Comparison of ENCODE assay signal across 8 mouse cellular contexts in genomic region chr13:8202681-8203476, GRCm38 (mm10). TPM values are rescaled to one million over a fixed set of nuclear protein-coding genes. Genes with fewer than 3 reads are reported as not detected.
DNase-seq lines count a peak whose midpoint lies in the region; ATAC-seq and TF ChIP-seq lines count a peak whose summit lies in the region.
"Had no signal": no experiment of that assay in that cellular context is flagged by ENCODE, and none has a peak within 500 bp of the region (broad histone marks: within the 10 kb centered on the region; RNA-seq: fewer than 3 reads in every experiment).

Adarb2 (plus strand) TSS chr13:8202866.

- H3K4me3 ChIP-seq in E14TG2a.4 (replicated peaks; ENCODE audit: low read length): peak within 1 kb of the TSS; percentile 62
- H3K4me3 ChIP-seq in ES-Bruce4 (ENCODE audit: low read depth, low read length): peak within 1 kb of the TSS; percentile 55
- H3K4me3 ChIP-seq in embryonic facial prominence, embryonic 10.5 days: peak within 1 kb of the TSS; percentile 64
- peak within 1 kb of the TSS; percentile 41 for H3K4me3 ChIP-seq in hindbrain, embryonic 14.5 days (replicated peaks; ENCODE audit: low read length)
- H3K4me3 ChIP-seq in limb, embryonic 13.5 days: peak within 1 kb of the TSS; percentile 45
- H3K4me3 ChIP-seq: erythroblast, embryonic 14.5 days had no signal

- H3K36me3 ChIP-seq in E14TG2a.4 (ENCODE audit: insufficient read depth, low read length) (no peaks in the 10 kb centered on the region), ES-Bruce4 (ENCODE audit: control insufficient read depth, insufficient read depth, low read length, poor library complexity, severe bottlenecking) (no peaks in the 10 kb centered on the region)
- no peaks in the 10 kb centered on the region for H3K36me3 ChIP-seq in embryonic facial prominence, embryonic 10.5 days (replicated peaks)
- no peaks in the 10 kb centered on the region for H3K36me3 ChIP-seq in hindbrain, embryonic 14.5 days (replicated peaks; ENCODE audit: control insufficient read depth, insufficient read depth)
- H3K36me3 ChIP-seq in limb, embryonic 13.5 days: no peaks in the 10 kb centered on the region

- H3K9me3 ChIP-seq in E14TG2a.4 (ENCODE audit: low read length) (no peaks in the 10 kb centered on the region), ES-Bruce4 (replicated peaks; ENCODE audit: control insufficient read depth, insufficient read depth, low read length, poor library complexity, severe bottlenecking) (no peaks in the 10 kb centered on the region)
- no peaks in the 10 kb centered on the region for H3K9me3 ChIP-seq in embryonic facial prominence, embryonic 10.5 days
- no peaks in the 10 kb centered on the region for H3K9me3 ChIP-seq in hindbrain, embryonic 14.5 days (ENCODE audit: control insufficient read depth, low read length)
- no peaks in the 10 kb centered on the region for H3K9me3 ChIP-seq in limb, embryonic 13.5 days

- no peak for TF ChIP-seq CTCF in E14TG2a.4 (conservative IDR thresholded peaks at IDR 0.05; ENCODE audit: low read length)
- no peak for TF ChIP-seq CTCF in ES-Bruce4 (IDR thresholded peaks at IDR 0.05; ENCODE audit: low read depth, low read length)

- H3K4me2 ChIP-seq in hindbrain, embryonic 14.5 days (replicated peaks): peak within 1 kb of the TSS; percentile 75
- H3K4me2 ChIP-seq in limb, embryonic 13.5 days (replicated peaks): peak within 1 kb of the TSS; percentile 73

- H3K9ac ChIP-seq in ES-Bruce4 (ENCODE audit: low read depth, poor library complexity, severe bottlenecking): no peak within 1 kb of the TSS
- H3K9ac ChIP-seq in hindbrain, embryonic 14.5 days: peak within 1 kb of the TSS; percentile 55
- peak within 1 kb of the TSS; percentile 60 for H3K9ac ChIP-seq in limb, embryonic 13.5 days

- no peak for TF ChIP-seq POLR2A in ES-Bruce4 (IDR thresholded peaks at IDR 0.05; ENCODE audit: insufficient read depth, low read length)

- peak; percentile 68 for DNase-seq in embryonic facial prominence, embryonic 10.5 days (ENCODE audit: low spot score)
- peak; percentile 86 for DNase-seq in hindbrain, embryonic 14.5 days (ENCODE audit: low spot score)
- DNase-seq in right cerebral cortex, postnatal 10 days (ENCODE audit: low spot score in 2 of 2): peak; percentile 81 to 86
- no peak for DNase-seq in testis, postnatal 10 days (ENCODE audit: low spot score)

- H3K4me1 ChIP-seq in E14TG2a.4 (replicated peaks; ENCODE audit: low read depth, low read length): peaks cover 17% of the 10 kb centered on the region
- no peaks in the 10 kb centered on the region for H3K4me1 ChIP-seq in ES-Bruce4 (ENCODE audit: control insufficient read depth, insufficient read depth, low read length)
- peaks cover 6% of the 10 kb centered on the region for H3K4me1 ChIP-seq in embryonic facial prominence, embryonic 10.5 days
- no peaks in the 10 kb centered on the region; the same call in 1 of the 2 replicates for H3K4me1 ChIP-seq in hindbrain, embryonic 14.5 days (replicated peaks; ENCODE audit: control insufficient read depth, insufficient read depth, low read length)
- 0 out of 2 replicates have a peak, but pooled peaks cover 3% of the 10 kb centered on the region for H3K4me1 ChIP-seq in limb, embryonic 13.5 days

- H3K27ac ChIP-seq in ES-Bruce4 (ENCODE audit: insufficient read depth, low read length): no peak within 1 kb of the TSS
- peak within 1 kb of the TSS; percentile 63 for H3K27ac ChIP-seq in embryonic facial prominence, embryonic 10.5 days (replicated peaks)
- H3K27ac ChIP-seq in hindbrain, embryonic 14.5 days: peak within 1 kb of the TSS; percentile 52
- H3K27ac ChIP-seq in limb, embryonic 13.5 days: no peak within 1 kb of the TSS

- WGBS in embryonic facial prominence, embryonic 10.5 days: under 1% methylated on average over 26 of the region's 26 CpGs
- under 1% methylated on average over 26 of the region's 26 CpGs for WGBS in hindbrain, embryonic 14.5 days
- under 1% methylated on average over 26 of the region's 26 CpGs for WGBS in limb, embryonic 13.5 days

- ATAC-seq in hindbrain, embryonic 14.5 days (ENCODE audit: low FRiP score): peak; percentile 95
- peak; percentile 87 for ATAC-seq in limb, embryonic 13.5 days (ENCODE audit: low FRiP score, low read depth)

- H3K27me3 ChIP-seq in E14TG2a.4 (ENCODE audit: insufficient read depth, low read length) (peaks cover 22% of the 10 kb centered on the region), ES-Bruce4 (ENCODE audit: control insufficient read depth, insufficient read depth, low read length, poor library complexity, severe bottlenecking) (peaks cover 3% of the 10 kb centered on the region)
- H3K27me3 ChIP-seq in embryonic facial prominence, embryonic 10.5 days (replicated peaks; ENCODE audit: low read depth, poor library complexity, severe bottlenecking): peaks cover 26% of the 10 kb centered on the region
- no peaks in the 10 kb centered on the region for H3K27me3 ChIP-seq in hindbrain, embryonic 14.5 days (ENCODE audit: control insufficient read depth, insufficient read depth, low read length)
- peaks cover 36% of the 10 kb centered on the region for H3K27me3 ChIP-seq in limb, embryonic 13.5 days

- TF ChIP-seq EP300 in ES-Bruce4 (IDR thresholded peaks at IDR 0.05; ENCODE audit: insufficient read depth, low read depth, low read length): no peak

RNA-seq across cellular contexts. Expression of gene Adarb2, which starts in this region (rescaled TPM):
- polyA plus RNA-seq in ES-Bruce4 (2011; ENCODE audit: insufficient read depth, insufficient read length, low read depth, missing spikeins): 0.18 TPM in 1 of 2 replicates, not detected in the other
- polyA plus RNA-seq in embryonic facial prominence, embryonic 10.5 days (2016; fragmentation: Nextera tagmentation; extraction: Ambion mirVana): 2.6 TPM in 2 replicates
- 23.1 and 27.5 TPM in 2 replicates for polyA plus RNA-seq in hindbrain, embryonic 14.5 days (2014; fragmentation: Nextera tagmentation; extraction: Ambion mirVana)
- 3.8 and 4.7 TPM in 2 replicates for polyA plus RNA-seq in limb, embryonic 13.5 days (2015; fragmentation: Nextera tagmentation; extraction: Ambion mirVana)
- polyA plus RNA-seq: erythroblast, embryonic 14.5 days had no signal

Comparison
In these comparisons a context has a peak if more than half of its experiments do, and no peak if none do; other contexts are left out.
1. H3K27ac ChIP-seq: peak in embryonic facial prominence, embryonic 10.5 days (single experiment) and hindbrain, embryonic 14.5 days (single experiment); none in ES-Bruce4 (single experiment) and limb, embryonic 13.5 days (single experiment).
2. Peak in every context shown above with its lines, with median percentiles within 50 percentile points of each other: H3K4me3 ChIP-seq.